Mouse (Mus musculus): ENCODE results near the gene BC030500.

Gene BC030500

GRCm38 (mm10) chr8:58911677-58912076 lies at the start of gene BC030500:
TSS of gene BC030500 (plus strand) at chr8:58911755.
- no peak for DNase-seq (ENCODE audit: low read depth)

GRCm38 (mm10) chr8:58886405-58886804 lies 25.1 kb upstream of the BC030500 start:
- no peak for DNase-seq (ENCODE audit: low read depth)

GRCm38 (mm10) chr8:58890591-58890990 lies 21.0 kb upstream of the BC030500 start:
- DNase-seq (ENCODE audit: low read depth), result no peak

DNA sequence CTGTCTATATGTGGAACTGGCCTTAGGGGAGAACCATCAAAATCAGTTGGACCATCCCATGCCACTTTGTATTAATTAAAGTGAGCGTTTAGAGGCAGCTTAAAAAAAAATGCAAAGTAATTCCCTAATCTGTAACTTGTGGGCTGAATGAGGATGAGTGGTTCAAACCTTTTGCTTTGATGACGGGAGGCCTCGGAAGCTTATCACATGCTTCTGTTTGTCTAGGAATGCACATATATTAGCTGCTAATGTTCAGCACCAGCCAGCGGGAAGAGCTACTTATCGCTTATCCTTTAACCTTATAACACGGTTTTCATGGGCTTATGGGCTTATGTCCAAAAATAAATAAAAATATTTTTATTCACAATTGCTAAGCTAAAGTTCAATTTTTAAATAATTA lies 15.6 kb upstream of the BC030500 start:
- DNase-seq (ENCODE audit: low read depth), result no peak

GRCm38 (mm10) chr8:58904465-58904864 lies 7.1 kb upstream of the BC030500 start:
- DNase-seq (ENCODE audit: low read depth), result no peak

GRCm38 (mm10) chr8:58912196-58912839 lies 763 bp downstream of the BC030500 start, which contains the start of gene Galntl6:
TSS of gene Galntl6 (minus strand) at chr8:58912640.
- DNase-seq (ENCODE audit: low read depth), result no peak

DNA sequence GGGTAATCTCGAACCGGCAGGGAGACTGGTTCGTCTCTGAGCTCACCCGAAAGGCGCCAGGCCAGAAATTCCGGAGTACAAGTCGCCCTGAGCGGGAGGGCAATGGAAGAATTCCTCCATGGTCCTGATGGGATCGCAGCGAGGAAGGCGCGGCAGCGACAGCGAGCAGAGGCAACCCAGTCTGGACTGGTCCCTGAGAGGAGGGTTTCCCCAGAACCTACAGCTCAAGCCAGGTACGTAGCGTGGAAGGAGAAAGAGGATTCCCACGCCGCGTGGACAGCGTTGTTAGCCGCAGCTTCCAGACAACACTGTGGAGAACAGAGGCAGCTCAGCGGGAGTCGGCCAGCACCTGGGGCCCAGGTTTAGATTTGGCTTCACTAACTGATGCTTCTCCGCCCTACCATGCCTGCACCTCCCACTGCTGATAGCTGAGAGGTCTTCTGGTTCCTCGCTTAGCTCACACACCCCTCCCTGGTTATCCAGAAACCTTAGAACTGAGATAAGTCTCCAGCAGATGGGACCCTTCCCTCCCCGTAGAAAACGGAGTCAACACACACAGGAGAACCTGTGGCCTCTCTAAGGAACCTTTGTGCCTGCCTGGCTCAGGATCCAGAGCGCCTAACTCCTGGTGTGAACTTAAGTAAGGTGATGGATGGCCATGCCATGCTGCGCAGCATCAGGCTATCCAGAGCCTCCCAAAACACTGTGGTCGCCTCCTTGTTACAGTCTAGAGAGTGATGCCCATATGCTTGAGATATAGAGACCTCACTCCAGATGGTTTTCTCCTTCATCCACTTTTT lies 1.5 kb downstream of the BC030500 start:
- DNase-seq (ENCODE audit: low read depth), result no peak

- DNase-seq (ENCODE audit: low read depth), result no peak
Observed at GRCm38 (mm10) chr8:58913640-58913968, 2.0 kb downstream of the BC030500 start.

DNA sequence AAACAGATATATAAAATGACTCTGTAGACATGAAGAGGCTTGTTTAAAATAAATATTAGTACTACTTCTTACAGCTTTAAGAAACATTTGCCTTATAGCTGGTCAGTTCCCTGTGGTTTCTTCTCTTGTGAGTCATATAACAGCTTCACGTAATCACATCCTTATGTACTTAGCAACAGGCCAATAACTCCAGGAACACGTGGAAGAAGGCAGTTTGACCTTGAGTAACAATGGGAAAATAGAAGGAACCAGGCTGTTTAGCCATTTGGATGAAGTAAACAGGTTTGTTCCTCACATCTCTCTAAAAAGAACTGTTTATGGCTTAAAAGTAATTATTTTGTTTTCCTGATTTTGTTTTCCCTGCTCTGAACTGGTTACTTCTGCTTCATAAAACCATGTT lies 3.6 kb downstream of the BC030500 start:
- DNase-seq (ENCODE audit: low read depth), result no peak

GRCm38 (mm10) chr8:58931066-58931465 lies 19.5 kb downstream of the BC030500 start:
- no peak for DNase-seq (ENCODE audit: low read depth)

DNA sequence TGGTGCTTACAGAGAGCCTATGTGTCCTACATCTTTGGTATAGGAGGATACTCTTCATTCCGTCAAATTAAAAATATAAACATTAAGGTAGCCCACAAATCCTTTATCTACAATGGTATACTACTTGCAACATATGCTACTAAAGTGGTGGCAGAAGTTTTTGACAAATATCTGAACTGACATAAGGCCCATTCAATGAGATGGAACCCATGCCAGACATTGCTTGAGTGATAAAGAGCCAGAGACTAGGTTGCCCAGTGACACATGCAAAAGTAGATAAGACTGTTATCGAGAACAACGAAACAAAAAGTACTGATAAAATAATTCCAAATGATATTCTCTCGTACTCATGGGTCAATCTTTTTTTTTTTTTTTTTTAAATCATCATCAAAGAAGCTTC lies 32.2 kb downstream of the BC030500 start:
- DNase-seq (ENCODE audit: low read depth), result no peak

- no peak for DNase-seq (ENCODE audit: low read depth)
Observed at GRCm38 (mm10) chr8:58957195-58957739, 45.7 kb downstream of the BC030500 start.
